Mouse (Mus musculus) E14TG2a.4 (cell line): Measurements from ENCODE around the gene Tyw1.

Source experiments
- CTCF ChIP-seq: conservative IDR thresholded peaks from 2 replicates; pipeline ENCODE4 v1.5.1; 2014; ENCODE audit warnings: low read length
- POU5F1 ChIP-seq: IDR thresholded peaks from 2 replicates; pipeline ENCODE4 v1.6.1; 2014; ENCODE audit warnings: low read length, borderline replicate concordance

- TF ChIP-seq CTCF (no peak), POU5F1 (no peak)
Measured at GRCm38 (mm10) chr5:130330801-130331200, 75.4 kb downstream of the Tyw1 start.
